Mouse (Mus musculus) intestine, embryonic 16.5 days (tissue): Measurements from ENCODE around the gene Mob3b. TPM values are rescaled to one million over a fixed set of nuclear protein-coding genes. Genes with fewer than 3 reads are reported as not detected.

Experiments used
- ATAC-seq: fragments of 200-750 bp; cut with Nextera tagmentation; 2 replicates; pipeline ENCODE4 v1.8.0; 2017; ENCODE audit warnings: moderate TSS enrichment, moderate library complexity
- H3K27ac ChIP-seq: fragments of 300-500 bp; sonication (generic); 2 replicates; pipeline ENCODE4 v1.5.1; 2014; ENCODE audit warnings: mild to moderate bottlenecking, low read length
- H3K27me3 ChIP-seq: fragments of 300-500 bp; sonication (generic); replicated peaks from 2 replicates; pipeline ENCODE4 v1.6.1; 2014; ENCODE audit warnings: low read length, control low read depth, mixed read lengths; ENCODE audit not compliant: control insufficient read depth, insufficient read depth
- H3K36me3 ChIP-seq: fragments of 300-500 bp; sonication (generic); 2 replicates; pipeline ENCODE4 v1.6.1; 2014; ENCODE audit warnings: low read length, control low read depth; ENCODE audit not compliant: control insufficient read depth, insufficient read depth
- H3K4me1 ChIP-seq: fragments of 300-500 bp; sonication (generic); 2 replicates; pipeline ENCODE4 v1.6.1; 2014; ENCODE audit warnings: low read length, control low read depth, mixed read lengths; ENCODE audit not compliant: control insufficient read depth, insufficient read depth
- H3K4me2 ChIP-seq: fragments of 300-500 bp; sonication (generic); 2 replicates; pipeline ENCODE4 v1.6.1; 2014; ENCODE audit warnings: low read depth, low read length, control low read depth
- H3K4me3 ChIP-seq: fragments of 300-500 bp; sonication (generic); 2 replicates; pipeline ENCODE4 v1.5.1; 2014; ENCODE audit warnings: mild to moderate bottlenecking, low read length
- H3K9ac ChIP-seq: fragments of 300-500 bp; sonication (generic); 2 replicates; pipeline ENCODE4 v1.6.1; 2014; ENCODE audit warnings: low read depth, low read length
- H3K9me3 ChIP-seq: fragments of 300-500 bp; sonication (generic); 2 replicates; pipeline ENCODE4 v1.6.1; 2016; ENCODE audit warnings: low read length, control low read depth; ENCODE audit not compliant: control insufficient read depth
- WGBS: fragments of 180-500 bp; shearing (Covaris S2); extraction: QIAGEN DNeasy Blood & Tissue Kit; methylation state at CpG from one replicate; pipeline ENCODE4 v1.1.7; 2014; 5-methylcytosine and 5-hydroxymethylcytosine counted together
- polyA plus RNA-seq: library from polyadenylated mRNA; unstranded; fragments of >200 nt; fragmentation: Nextera tagmentation; extraction: Ambion mirVana; gene quantifications from 2 replicates; pipeline ENCODE4 v1.2.1, GENCODE M21; 2015

Gene Mob3b
- 27.3 and 27.5 TPM in 2 replicates for polyA plus RNA-seq

GRCm38 (mm10) chr4:35156751-35157611 is at the start of gene Mob3b:
Mob3b (minus strand) TSS chr4:35157484.
- no peaks in the 10 kb centered on the region for H3K36me3 ChIP-seq
- peak; percentile 68 for ATAC-seq
- H3K4me2 ChIP-seq = peak within 1 kb of the TSS; percentile 61
- under 1% methylated on average over 50 of the region's 50 CpGs for WGBS
- H3K9me3 ChIP-seq = no peaks in the 10 kb centered on the region
- H3K4me3 ChIP-seq = peak within 1 kb of the TSS; percentile 68
- peaks cover 9% of the 10 kb centered on the region for H3K4me1 ChIP-seq
- H3K9ac ChIP-seq = peak within 1 kb of the TSS; percentile 85
- no peaks in the 10 kb centered on the region for H3K27me3 ChIP-seq
- peak within 1 kb of the TSS; percentile 96 for H3K27ac ChIP-seq

GRCm38 (mm10) chr4:35204659-35205058 is 47.4 kb upstream of the Mob3b start:
- WGBS = 44% methylated on average over 7 of the region's 7 CpGs
- no peaks in the 10 kb centered on the region for H3K9me3 ChIP-seq
- peak; percentile 52; the same call in 1 of the 2 replicates for ATAC-seq

GRCm38 (mm10) chr4:35203724-35204123 is 46.4 kb upstream of the Mob3b start:
- Histone ChIP-seq H3K27ac (no peak overlapping the region), H3K4me1 (no peaks in the 10 kb centered on the region), H3K4me3 (no peak overlapping the region), H3K27me3 (no peaks in the 10 kb centered on the region), H3K36me3 (no peaks in the 10 kb centered on the region), H3K9ac (no peak overlapping the region), H3K9me3 (no peaks in the 10 kb centered on the region), H3K4me2 (no peak overlapping the region)
- peak; percentile 83 for ATAC-seq
- 94% methylated on average over 2 of the region's 2 CpGs for WGBS

More at GRCm38 (mm10) chr4:35204659-35205058, 47.4 kb upstream of the Mob3b start:
- Histone ChIP-seq H3K36me3 (no peaks in the 10 kb centered on the region), H3K27ac (no peak overlapping the region), H3K4me3 (no peak overlapping the region), H3K9ac (no peak overlapping the region), H3K27me3 (no peaks in the 10 kb centered on the region), H3K4me2 (no peak overlapping the region), H3K4me1 (no peaks in the 10 kb centered on the region)

GRCm38 (mm10) chr4:35201700-35202099 is 44.4 kb upstream of the Mob3b start:
- Histone ChIP-seq H3K36me3 (no peaks in the 10 kb centered on the region), H3K9ac (no peak overlapping the region), H3K9me3 (no peaks in the 10 kb centered on the region), H3K4me1 (no peaks in the 10 kb centered on the region), H3K27ac (no peak overlapping the region), H3K4me2 (no peak overlapping the region), H3K27me3 (no peaks in the 10 kb centered on the region), H3K4me3 (no peak overlapping the region)
- WGBS = 87% methylated on average over 5 of the region's 5 CpGs
- ATAC-seq = no peak

GRCm38 (mm10) chr4:35192725-35193124 is 35.4 kb upstream of the Mob3b start:
- H3K4me2 ChIP-seq = no peak overlapping the region
- H3K4me3 ChIP-seq = no peak overlapping the region
- WGBS = 40% methylated on average over 7 of the region's 7 CpGs
- H3K27ac ChIP-seq = no peak overlapping the region
- no peak for ATAC-seq
- no peaks in the 10 kb centered on the region for H3K9me3 ChIP-seq
- no peak overlapping the region for H3K9ac ChIP-seq
- H3K27me3 ChIP-seq = no peaks in the 10 kb centered on the region
- no peaks in the 10 kb centered on the region for H3K4me1 ChIP-seq
- H3K36me3 ChIP-seq = no peaks in the 10 kb centered on the region

- Histone ChIP-seq H3K27me3 (no peaks in the 10 kb centered on the region), H3K4me1 (no peaks in the 10 kb centered on the region), H3K9ac (no peak overlapping the region), H3K4me2 (no peak overlapping the region), H3K36me3 (no peaks in the 10 kb centered on the region), H3K27ac (no peak overlapping the region), H3K9me3 (no peaks in the 10 kb centered on the region), H3K4me3 (no peak overlapping the region)
- ATAC-seq = no peak
- 75% methylated on average over 5 of the region's 5 CpGs for WGBS
Measured at GRCm38 (mm10) chr4:35189794-35190193, 32.5 kb upstream of the Mob3b start.

- Histone ChIP-seq H3K4me3 (no peak overlapping the region), H3K4me2 (no peak overlapping the region), H3K9me3 (no peaks in the 10 kb centered on the region), H3K27ac (no peak overlapping the region), H3K36me3 (no peaks in the 10 kb centered on the region), H3K4me1 (no peaks in the 10 kb centered on the region), H3K27me3 (no peaks in the 10 kb centered on the region), H3K9ac (no peak overlapping the region)
- ATAC-seq = 0 out of 2 replicates have a peak, but pooled peaks have one; percentile 13
- WGBS = 77% methylated on average over 8 of the region's 8 CpGs
Measured at GRCm38 (mm10) chr4:35187617-35188326, 30.5 kb upstream of the Mob3b start.

- H3K27me3 ChIP-seq = no peaks in the 10 kb centered on the region
- H3K36me3 ChIP-seq = no peaks in the 10 kb centered on the region
- no peak overlapping the region for H3K27ac ChIP-seq
- 69% methylated on average over 12 of the region's 12 CpGs for WGBS
- H3K9ac ChIP-seq = no peak overlapping the region
- no peaks in the 10 kb centered on the region for H3K9me3 ChIP-seq
- no peak overlapping the region for H3K4me2 ChIP-seq
- no peak for ATAC-seq
- H3K4me3 ChIP-seq = no peak overlapping the region
- no peaks in the 10 kb centered on the region for H3K4me1 ChIP-seq
Measured at GRCm38 (mm10) chr4:35177926-35178645, 20.8 kb upstream of the Mob3b start.

GRCm38 (mm10) chr4:35175566-35175965 is 18.3 kb upstream of the Mob3b start:
- no peaks in the 10 kb centered on the region for H3K36me3 ChIP-seq
- peak; percentile 56; the same call in 1 of the 2 replicates for ATAC-seq
- WGBS = 93% methylated on average over 2 of the region's 2 CpGs
- H3K4me3 ChIP-seq = no peak overlapping the region
- H3K27me3 ChIP-seq = no peaks in the 10 kb centered on the region
- H3K9me3 ChIP-seq = no peaks in the 10 kb centered on the region
- H3K4me1 ChIP-seq = no peaks in the 10 kb centered on the region
- H3K27ac ChIP-seq = no peak overlapping the region
- no peak overlapping the region for H3K4me2 ChIP-seq
- no peak overlapping the region for H3K9ac ChIP-seq
